Comparison of ENCODE assay signal across 10 mouse cellular contexts in the genomic region with DNA sequence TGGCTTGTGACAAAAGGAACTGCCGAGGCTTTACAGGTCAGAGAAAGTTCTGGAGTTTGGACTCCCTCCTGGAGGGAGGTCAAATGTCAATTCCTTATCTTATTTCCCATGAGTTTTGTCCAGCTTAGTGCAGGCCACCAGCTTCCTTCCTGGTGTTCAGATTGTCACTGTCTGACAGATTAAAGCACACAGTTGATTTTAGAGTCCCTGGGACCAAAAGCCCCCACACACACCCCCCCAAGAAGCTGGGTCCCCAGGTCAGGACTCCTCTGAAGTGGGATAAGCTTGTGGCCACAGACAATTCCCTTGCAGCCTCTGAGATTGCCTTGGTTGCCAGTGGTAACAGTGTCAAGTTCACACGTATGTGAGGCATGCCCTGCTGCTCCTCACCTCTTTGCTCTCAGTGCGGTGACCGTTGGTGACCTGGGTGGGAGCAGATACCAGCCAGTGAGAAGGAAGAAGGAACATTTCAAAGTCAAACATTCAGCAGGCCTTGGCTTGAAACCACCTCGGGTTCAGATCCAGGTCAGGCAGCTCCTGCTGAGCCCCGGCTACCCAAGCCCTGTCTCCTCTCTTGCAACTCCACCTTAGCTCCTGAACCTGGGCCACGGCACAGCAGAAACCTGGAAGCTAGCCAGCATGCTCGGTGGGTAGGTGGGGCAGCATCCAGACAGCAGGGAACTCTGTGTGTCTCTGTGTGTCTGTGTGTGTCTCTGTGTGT.
DNase-seq lines count a peak whose midpoint lies in the region; ATAC-seq lines count a peak whose summit lies in the region.
"Had no signal": no experiment of that assay in that cellular context is flagged by ENCODE, and none has a peak within 500 bp of the region (broad histone marks: within the 10 kb centered on the region; RNA-seq: fewer than 3 reads in every experiment).

No protein-coding gene starts in this region.

- ATAC-seq in megakaryocyte, adult 5-6 weeks (ENCODE audit: poor library complexity, severe bottlenecking) = no peak
- peak; percentile 83 for ATAC-seq in stomach, embryonic 16.5 days (ENCODE audit: insufficient read depth, low FRiP score)
- no peak for ATAC-seq in hindbrain, embryonic 12.5 days (ENCODE audit: low FRiP score)

- 0 out of 2 replicates have a peak, but pooled peaks cover 2% of the 10 kb centered on the region for H3K9me3 ChIP-seq in megakaryocyte, embryonic 14.5 days
- H3K9me3 ChIP-seq in stomach, embryonic 16.5 days (replicated peaks; ENCODE audit: control insufficient read depth, low read length) = no peaks in the 10 kb centered on the region
- H3K9me3 ChIP-seq in hindbrain, embryonic 12.5 days (replicated peaks) = no peaks in the 10 kb centered on the region
- H3K9me3 ChIP-seq: G1E had no signal

- peak overlapping the region; percentile 61 for H3K27ac ChIP-seq in stomach, embryonic 16.5 days (ENCODE audit: low read length)
- H3K27ac ChIP-seq in hindbrain, embryonic 12.5 days = no peak overlapping the region
- H3K27ac ChIP-seq: macrophage had no signal

- peak overlapping the region; percentile 5 for H3K4me3 ChIP-seq in megakaryocyte, embryonic 14.5 days (replicated peaks)
- no peak overlapping the region for H3K4me3 ChIP-seq in stomach, embryonic 16.5 days (replicated peaks; ENCODE audit: low read length)
- no peak overlapping the region for H3K4me3 ChIP-seq in hindbrain, embryonic 12.5 days

- peak; percentile 46 to 63 for DNase-seq in cerebellum, postnatal 25 days
- DNase-seq in kidney, adult 8-10 months = peak; percentile 79 to 88
- DNase-seq in c-Kit-positive CD71-positive TER-119-positive erythroid progenitor cells, embryonic 14.5 days (ENCODE audit: low spot score) = no peak
- no peak for DNase-seq in ovary, postnatal 10 days (ENCODE audit: low spot score)

- no peaks in the 10 kb centered on the region for H3K4me1 ChIP-seq in megakaryocyte, embryonic 14.5 days
- H3K4me1 ChIP-seq in stomach, embryonic 16.5 days (ENCODE audit: control insufficient read depth, insufficient read depth, low read length) = peaks cover 5% of the 10 kb centered on the region; the same call in 1 of the 2 replicates
- peaks cover 4% of the 10 kb centered on the region for H3K4me1 ChIP-seq in hindbrain, embryonic 12.5 days

- H3K9ac ChIP-seq in stomach, embryonic 16.5 days (ENCODE audit: low read length) = no peak overlapping the region; the same call in 1 of the 2 replicates
- H3K9ac ChIP-seq in hindbrain, embryonic 12.5 days = no peak overlapping the region

- no peak overlapping the region for H3K4me2 ChIP-seq in stomach, embryonic 16.5 days (ENCODE audit: low read depth, low read length)
- H3K4me2 ChIP-seq in hindbrain, embryonic 12.5 days (replicated peaks) = no peak overlapping the region

- no peaks in the 10 kb centered on the region for H3K36me3 ChIP-seq in megakaryocyte, embryonic 14.5 days (replicated peaks; ENCODE audit: low read length)
- no peaks in the 10 kb centered on the region for H3K36me3 ChIP-seq in stomach, embryonic 16.5 days (ENCODE audit: control insufficient read depth, insufficient read depth, low read length)
- H3K36me3 ChIP-seq in hindbrain, embryonic 12.5 days = no peaks in the 10 kb centered on the region
- H3K36me3 ChIP-seq: G1E had no signal

- WGBS in stomach, embryonic 16.5 days = 22% methylated on average over 8 of the region's 8 CpGs
- WGBS in hindbrain, embryonic 12.5 days = 45% methylated on average over 8 of the region's 8 CpGs

- peaks cover 51% of the 10 kb centered on the region for H3K27me3 ChIP-seq in megakaryocyte, embryonic 14.5 days (replicated peaks)
- H3K27me3 ChIP-seq in stomach, embryonic 16.5 days (ENCODE audit: control insufficient read depth, insufficient read depth, low read length) = no peaks in the 10 kb centered on the region
- H3K27me3 ChIP-seq in hindbrain, embryonic 12.5 days = no peaks in the 10 kb centered on the region

Comparison
In these comparisons a context has a peak if more than half of its experiments do, and no peak if none do; other contexts are left out.
1. DNase-seq: peak in cerebellum, postnatal 25 days (2 of 2) and kidney, adult 8-10 months (2 of 2); none in c-Kit-positive CD71-positive TER-119-positive erythroid progenitor cells, embryonic 14.5 days (single experiment) and ovary, postnatal 10 days (single experiment).